Mouse (Mus musculus) kidney, adult 8-10 months (tissue): ENCODE results near the gene Srarp.

Experiments
- DNase-seq, 2 experiments: peaks; one replicate each; pipeline ENCODE4 v3.0.0; 2022

The Srarp gene

DNA sequence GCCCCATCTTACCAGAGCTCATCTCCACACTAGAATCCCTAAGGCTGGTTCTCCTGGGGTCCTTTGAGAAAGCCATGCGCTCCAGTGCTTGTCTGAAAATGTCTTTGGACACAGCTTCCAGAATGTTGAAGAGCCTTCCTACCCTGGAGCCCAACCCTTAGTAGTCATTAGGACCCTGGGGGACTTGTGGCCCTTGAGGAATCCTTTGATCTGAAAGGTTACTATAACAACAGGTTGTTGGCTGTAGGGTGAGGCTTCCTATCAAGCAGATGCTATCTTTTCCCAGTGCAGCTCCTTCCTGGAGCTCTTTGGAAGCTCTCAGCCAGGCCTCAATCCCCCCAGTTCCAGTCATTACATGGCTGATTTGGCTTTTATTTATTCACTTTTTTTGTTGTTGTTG, at the start of gene Srarp:
Gene Srarp (minus strand): TSS at position 132 of the 400 bp plus-strand sequence.
- no peak for DNase-seq

GRCm38 (mm10) chr4:141484071-141484470, 48.2 kb upstream of the Srarp start:
- no peak for DNase-seq

DNA sequence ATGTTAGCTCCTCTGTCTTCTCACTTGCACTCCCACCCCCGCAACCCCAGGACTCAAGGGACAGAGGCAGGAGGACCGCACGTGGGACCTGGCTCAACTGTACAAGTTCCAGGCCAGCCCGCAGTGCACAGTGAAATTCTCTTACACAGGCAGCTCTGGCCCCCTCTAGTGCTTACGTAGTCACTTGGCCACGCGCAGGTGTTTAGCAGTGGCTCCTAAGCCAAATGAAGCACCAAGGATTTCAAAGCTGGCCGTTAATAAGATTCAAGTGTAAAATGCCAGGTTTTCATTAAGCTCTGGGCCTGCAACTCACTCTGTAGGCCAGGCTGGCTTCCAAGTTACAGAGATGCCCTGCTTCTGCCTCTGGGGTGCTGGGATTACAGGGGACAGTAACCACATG, 43.5 kb upstream of the Srarp start:
- DNase-seq = no peak

DNA sequence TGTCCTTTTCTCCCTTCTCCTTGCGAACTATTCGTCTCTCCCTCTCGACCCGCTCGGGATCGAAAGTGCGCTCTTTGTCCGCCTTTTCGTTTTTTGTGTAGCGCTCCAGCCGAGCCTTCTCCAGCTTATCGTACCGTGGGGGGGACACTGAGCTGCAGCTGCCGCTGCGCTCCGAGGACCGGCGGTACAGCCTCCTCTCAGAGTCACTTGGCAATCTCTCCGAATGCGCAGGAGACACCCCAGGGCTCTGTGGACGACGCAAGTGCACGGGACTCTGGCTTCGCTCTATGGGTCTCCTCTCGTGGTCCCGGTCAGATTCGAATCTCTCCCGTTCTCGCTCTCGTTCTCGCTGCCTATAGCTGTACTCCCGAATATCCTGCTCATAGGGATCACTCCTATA, 42.9 kb upstream of the Srarp start:
- no peak for DNase-seq

DNA sequence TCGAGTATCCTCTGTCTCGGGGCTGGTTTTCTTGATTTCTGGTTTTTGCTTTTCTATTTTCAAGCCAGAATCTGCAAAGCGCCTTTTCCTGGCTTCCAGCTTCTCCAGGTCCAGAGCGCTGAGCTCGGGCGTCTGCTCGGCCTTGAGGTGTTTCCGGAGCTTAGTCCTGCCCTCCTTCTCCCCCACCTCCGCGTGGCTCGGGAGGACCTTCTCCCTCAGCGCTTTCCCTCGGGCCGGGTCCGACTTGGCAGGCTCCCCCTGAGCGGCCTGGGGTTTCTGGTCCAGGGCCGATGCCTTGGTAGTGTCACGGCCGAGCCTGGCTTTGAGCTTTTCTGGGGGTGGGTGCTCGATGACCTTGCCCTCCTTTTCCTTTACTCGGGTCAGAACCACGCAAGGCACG, 42.3 kb upstream of the Srarp start:
- DNase-seq = no peak

DNA sequence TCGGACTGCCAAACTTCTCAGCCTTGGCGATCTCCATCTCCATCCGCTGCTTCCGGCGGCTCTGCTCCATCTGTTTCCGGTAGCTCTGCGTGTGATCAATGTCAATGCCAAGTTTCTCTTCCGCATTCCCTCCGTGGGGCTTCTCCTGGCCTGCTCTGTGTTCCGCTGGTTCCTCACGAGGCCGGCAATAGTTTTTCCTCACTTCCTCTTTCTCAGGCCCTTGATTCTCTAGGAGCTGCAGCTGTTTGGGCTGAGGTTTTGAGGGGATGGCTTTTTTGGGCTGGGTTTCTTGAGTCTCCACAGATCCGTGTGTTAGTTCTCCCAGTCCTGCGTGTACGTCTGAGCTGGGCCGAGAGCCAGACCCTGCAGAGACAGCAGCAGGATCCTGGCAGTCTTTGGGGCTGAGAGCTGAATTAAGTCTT, 41.8 kb upstream of the Srarp start:
- peak; percentile 27 to 32 for DNase-seq

GRCm38 (mm10) chr4:141474431-141474830, 38.5 kb upstream of the Srarp start:
- DNase-seq = no peak

DNA sequence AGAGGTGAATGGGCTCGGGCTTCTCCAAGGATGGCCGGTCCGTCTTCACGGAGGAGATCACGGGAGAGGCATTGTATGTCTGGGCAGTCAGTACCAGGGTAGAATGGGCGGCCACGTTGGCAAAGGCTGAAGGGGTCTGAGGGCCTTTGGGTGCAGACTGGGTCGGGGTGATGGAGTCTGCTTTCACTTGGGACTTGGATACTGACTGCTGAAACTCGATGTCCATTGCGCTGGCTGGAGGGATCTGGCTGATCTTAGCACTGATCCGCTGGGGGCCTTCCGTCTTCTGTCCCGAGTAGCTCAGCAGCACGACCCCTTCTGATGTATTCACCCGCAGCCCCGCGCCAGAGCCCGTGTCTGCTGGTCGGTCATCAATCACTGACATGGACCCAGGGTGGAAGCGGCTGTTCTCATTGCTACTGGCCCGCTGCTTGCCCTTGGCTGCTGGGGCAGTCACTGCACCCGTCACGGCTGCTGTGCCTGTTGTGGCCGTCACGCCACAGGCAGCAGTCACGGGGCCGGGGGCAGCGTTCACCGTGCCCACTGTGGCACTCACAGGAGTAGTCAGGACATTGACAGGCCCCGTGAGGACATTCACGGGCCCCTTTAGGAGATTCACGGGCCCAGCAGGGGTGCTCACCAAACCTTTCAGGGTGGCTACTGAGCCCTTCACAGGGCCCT, 36.9 kb upstream of the Srarp start:
- DNase-seq = no peak

DNA sequence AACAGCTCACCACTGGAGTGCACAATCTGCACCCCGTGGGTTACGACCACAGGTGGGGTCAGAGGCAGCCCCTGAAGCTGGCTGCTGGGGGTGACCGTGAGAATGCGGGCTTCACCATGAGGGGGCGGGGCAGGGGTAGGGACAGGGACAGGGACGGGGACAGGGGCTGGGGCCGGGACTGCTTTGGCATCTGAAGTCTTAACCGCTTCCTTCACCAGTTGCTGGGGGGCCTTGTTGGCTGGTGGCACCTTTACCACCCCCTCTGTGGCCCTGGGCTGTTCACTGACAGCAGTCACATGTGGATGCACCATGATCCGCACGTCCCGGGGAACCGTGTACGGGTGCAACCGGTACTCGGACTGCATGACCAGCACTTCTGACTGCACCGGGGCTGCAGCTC, 35.6 kb upstream of the Srarp start:
- no peak for DNase-seq

DNA sequence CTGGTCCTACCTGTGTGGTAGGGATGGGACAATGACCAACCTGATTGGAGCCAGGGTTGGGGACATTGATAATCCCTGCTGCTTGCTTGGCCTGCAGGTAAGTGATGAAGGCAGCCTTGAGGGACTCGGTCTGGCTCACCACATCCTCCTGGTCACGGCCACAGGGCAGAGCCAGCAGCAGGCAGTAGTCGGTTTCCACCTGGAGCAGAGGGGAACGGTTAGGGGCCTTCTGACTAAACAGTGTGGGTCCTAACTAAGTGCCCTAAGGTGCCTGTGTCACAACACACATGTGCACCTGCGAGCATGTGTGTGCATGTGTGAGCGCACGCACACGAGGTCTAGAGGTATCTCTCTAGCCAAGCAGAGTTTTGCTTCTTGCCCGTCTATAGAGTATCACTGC, 33.4 kb upstream of the Srarp start:
- no peak for DNase-seq

GRCm38 (mm10) chr4:141468576-141468975, 32.7 kb upstream of the Srarp start:
- no peak for DNase-seq

GRCm38 (mm10) chr4:141467581-141467927, 31.6 kb upstream of the Srarp start:
- no peak for DNase-seq

GRCm38 (mm10) chr4:141466844-141467580, 31.1 kb upstream of the Srarp start:
- DNase-seq = no peak

DNA sequence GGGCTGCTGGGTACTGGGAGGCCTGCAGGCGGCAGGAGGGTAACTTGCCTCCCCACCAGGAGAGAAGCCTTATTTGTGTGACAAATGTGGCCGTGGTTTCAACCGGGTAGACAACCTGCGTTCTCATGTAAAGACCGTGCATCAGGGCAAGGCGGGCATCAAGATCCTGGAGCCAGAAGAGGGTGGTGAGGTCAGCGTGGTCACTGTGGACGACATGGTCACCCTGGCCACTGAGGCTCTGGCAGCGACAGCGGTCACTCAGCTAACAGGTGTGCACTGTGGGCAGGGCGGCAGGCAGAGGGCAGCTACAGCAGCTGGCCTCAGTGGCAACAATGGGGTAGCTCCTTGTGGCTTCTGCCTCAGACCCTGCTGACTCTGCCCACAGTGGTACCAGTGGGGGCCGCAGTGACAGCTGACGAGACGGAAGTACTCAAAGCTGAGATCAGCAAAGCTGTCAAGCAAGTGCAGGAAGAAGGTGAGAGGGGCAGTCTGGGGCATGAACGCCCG, 30.4 kb upstream of the Srarp start:
- no peak for DNase-seq

DNA sequence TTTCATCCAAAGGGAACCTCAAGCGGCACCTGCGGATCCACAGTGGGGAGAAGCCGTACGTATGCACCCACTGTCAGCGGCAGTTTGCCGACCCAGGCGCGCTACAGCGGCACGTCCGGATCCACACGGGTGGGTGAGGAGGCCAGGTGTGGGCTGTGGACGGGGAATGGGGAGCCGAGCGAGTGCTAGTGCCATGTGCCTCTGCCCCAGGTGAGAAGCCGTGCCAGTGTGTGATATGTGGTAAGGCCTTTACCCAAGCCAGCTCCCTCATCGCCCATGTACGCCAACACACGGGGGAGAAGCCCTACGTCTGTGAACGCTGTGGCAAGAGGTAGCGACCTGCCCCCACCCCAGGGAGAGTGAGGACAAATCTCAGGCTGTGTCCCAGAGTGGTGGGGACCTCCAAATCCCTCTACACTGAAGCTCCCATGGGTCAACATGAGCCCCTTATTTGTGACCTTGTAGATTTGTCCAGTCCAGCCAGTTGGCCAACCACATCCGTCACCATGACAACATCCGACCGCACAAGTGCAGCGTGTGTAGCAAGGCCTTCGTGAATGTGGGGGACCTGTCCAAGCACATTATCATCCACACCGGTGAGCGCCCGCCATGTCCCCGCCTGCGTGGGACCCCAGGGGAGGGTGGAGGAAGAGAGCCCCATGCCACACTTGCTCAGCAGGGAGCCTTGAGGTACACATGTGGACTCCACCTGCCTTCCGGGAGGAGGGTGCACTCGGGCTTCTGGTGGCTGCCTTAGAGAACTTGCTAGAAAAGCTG, 29.8 kb upstream of the Srarp start:
- DNase-seq = no peak

- DNase-seq = no peak
Observed at GRCm38 (mm10) chr4:141464722-141465121, 28.8 kb upstream of the Srarp start.

DNA sequence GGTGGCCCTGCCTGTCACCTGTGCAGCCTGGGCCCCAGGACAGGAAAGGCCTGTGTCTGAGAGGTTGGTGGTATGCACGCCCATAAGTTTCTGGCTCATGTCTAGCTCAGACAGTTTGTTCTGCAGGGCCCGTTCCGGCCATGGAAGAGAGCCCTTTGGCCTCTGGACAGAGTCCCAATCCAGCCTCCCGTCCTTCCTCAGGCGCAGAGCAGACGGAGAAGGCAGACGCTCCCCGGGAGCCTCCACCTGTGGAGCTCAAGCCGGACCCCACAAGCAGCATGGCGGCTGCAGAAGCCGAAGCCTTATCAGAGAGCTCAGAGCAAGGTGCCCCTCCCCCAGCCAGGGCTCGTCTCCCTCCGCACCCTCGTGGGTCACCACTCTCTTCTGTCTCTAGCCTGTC, 27.6 kb upstream of the Srarp start:
- peak; percentile 57 to 76 for DNase-seq

GRCm38 (mm10) chr4:141461576-141461975, 25.7 kb upstream of the Srarp start:
- DNase-seq = no peak

DNA sequence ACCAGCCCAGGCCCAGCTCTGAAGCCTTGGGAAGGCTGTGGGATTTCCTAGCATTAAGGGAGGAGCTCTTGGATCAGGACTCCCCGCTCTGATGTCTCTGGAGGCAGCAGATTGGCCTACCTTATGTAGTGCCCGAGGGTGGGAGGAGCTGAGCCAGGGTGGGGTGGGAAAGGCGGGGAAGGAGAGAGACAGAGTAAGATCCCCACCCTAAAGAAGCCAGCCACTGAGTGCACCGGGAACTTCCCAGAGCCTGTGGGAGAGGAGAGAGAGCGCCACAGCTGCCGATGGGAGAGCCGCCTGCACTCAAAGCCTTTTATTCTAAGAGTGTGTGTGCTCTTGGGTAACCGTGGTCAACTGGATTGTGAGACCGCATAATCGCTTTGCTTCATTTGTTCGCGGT, 25.2 kb upstream of the Srarp start:
- DNase-seq = no peak

- no peak for DNase-seq
Observed at GRCm38 (mm10) chr4:141460481-141460880, 24.6 kb upstream of the Srarp start.

DNA sequence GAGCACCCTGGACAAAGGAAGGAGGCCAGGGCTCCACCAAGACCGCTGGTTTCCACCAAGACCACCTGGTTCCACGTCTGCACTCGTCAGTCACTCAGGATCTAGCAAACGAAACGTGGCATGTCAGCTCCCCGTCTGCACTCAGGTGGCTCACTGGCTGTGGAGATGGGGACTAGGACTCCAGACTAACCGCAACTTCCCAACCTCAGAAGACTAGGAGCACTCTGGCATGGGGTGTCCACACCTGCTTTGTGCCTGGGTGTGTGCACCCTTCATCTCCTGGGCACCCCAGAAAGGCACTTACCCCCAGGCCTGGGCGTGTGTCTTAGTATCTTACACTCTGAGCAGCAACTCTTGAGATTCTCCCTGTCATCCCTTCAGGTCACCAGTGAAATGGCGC, 23.9 kb upstream of the Srarp start:
- no peak for DNase-seq

GRCm38 (mm10) chr4:141458888-141459287, 23.0 kb upstream of the Srarp start:
- DNase-seq = no peak

GRCm38 (mm10) chr4:141458236-141458635, 22.3 kb upstream of the Srarp start:
- DNase-seq = peak; percentile 40 to 46
